Mouse (Mus musculus): ENCODE measurements at regions not wholly inside any gene's neighbourhood (a gene's known extent, or its start where the extent isn't known, plus 50 kb on each side); places are given as distances from the start of the nearest gene placed in this dataset.

GRCm38 (mm10) chr13:31504316-31504715, 51.6 kb upstream of the Foxq1 start:
- DNase-seq: no peak

- no peak for DNase-seq
Measured at GRCm38 (mm10) chr13:31505386-31505785, 50.5 kb upstream of the Foxq1 start.
